Mouse (Mus musculus) forebrain, embryonic 16.5 days (tissue): ENCODE measurements at regions not wholly inside any gene's neighbourhood (a gene's known extent, or its start where the extent isn't known, plus 50 kb on each side); places are given as distances from the start of the nearest gene placed in this dataset.

Experiments
- ATAC-seq: fragments of 200-750 bp; cut with Nextera tagmentation; 2 replicates; pipeline ENCODE4 v1.8.0; 2017; ENCODE audit warnings: mild to moderate bottlenecking, moderate library complexity
- H3K27ac ChIP-seq: fragments of 300-500 bp; sonication (generic); 2 replicates; pipeline ENCODE4 v1.5.1; 2014; ENCODE audit warnings: low read length, control low read depth
- H3K27me3 ChIP-seq: fragments of 300-500 bp; sonication (generic); replicated peaks from 2 replicates; pipeline ENCODE4 v1.6.1; 2014; ENCODE audit warnings: low read length; ENCODE audit not compliant: control insufficient read depth, insufficient read depth
- H3K36me3 ChIP-seq: fragments of 300-500 bp; sonication (generic); 2 replicates; pipeline ENCODE4 v1.6.1; 2014; ENCODE audit not compliant: control insufficient read depth, insufficient read depth
- H3K4me1 ChIP-seq: fragments of 300-500 bp; sonication (generic); replicated peaks from 2 replicates; pipeline ENCODE4 v1.6.1; 2014; ENCODE audit warnings: low read length; ENCODE audit not compliant: control insufficient read depth, insufficient read depth
- H3K4me2 ChIP-seq: fragments of 300-500 bp; sonication (generic); 2 replicates; pipeline ENCODE4 v1.6.1; 2014; ENCODE audit warnings: mild to moderate bottlenecking, low read length, control low read depth
- H3K4me3 ChIP-seq: fragments of 300-500 bp; sonication (generic); replicated peaks from 2 replicates; pipeline ENCODE4 v1.5.1; 2014; ENCODE audit warnings: mild to moderate bottlenecking, low read length, control low read depth
- H3K9ac ChIP-seq: fragments of 300-500 bp; sonication (generic); replicated peaks from 2 replicates; pipeline ENCODE4 v1.6.1; 2014; ENCODE audit warnings: low read depth, low read length, control low read depth
- H3K9me3 ChIP-seq: fragments of 300-500 bp; sonication (generic); 2 replicates; pipeline ENCODE4 v1.6.1; 2016; ENCODE audit warnings: low read length; ENCODE audit not compliant: control insufficient read depth
- WGBS: fragments of 180-500 bp; shearing (Covaris S2); extraction: QIAGEN DNeasy Blood & Tissue Kit; methylation state at CpG from one replicate; pipeline ENCODE4 v1.1.7; 2014; 5-methylcytosine and 5-hydroxymethylcytosine counted together

DNA sequence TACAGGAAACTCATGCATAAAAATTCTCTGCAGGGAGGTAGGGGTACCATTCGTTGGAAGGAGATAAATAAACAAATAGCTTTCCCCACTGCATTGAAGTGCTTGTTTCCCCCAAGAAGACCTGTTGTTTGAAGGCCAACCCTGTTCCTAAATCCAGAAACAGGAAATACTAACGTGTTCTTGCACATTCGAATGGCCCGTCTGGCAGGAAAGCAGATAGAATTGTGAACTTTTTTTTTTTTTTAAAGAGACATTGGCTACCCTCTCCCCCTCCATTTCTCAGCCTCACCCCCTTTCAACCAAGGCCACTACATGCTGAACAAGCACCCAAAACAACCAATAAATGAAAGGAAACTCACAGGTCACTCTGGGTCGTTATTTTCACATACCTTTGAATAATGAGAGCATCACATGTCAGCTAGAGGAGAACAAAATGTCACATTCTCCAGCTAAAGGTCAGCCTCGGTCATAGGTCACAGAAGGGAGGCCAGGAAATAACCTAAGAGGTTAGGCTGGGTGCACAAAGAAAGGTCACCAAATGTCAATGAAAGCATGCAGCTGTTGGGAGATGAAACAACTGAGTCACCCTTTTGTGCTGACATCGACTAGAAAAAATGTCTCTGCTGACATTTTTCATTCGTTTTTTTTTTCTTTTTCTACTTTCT, 250.8 kb upstream of the Usp25 start:
- Histone ChIP-seq H3K4me2 (no peak overlapping the region), H3K36me3 (no peaks in the 10 kb centered on the region), H3K9me3 (no peaks in the 10 kb centered on the region), H3K27me3 (no peaks in the 10 kb centered on the region), H3K4me1 (no peaks in the 10 kb centered on the region), H3K27ac (no peak overlapping the region), H3K4me3 (no peak overlapping the region), H3K9ac (no peak overlapping the region)
- ATAC-seq: no peak
- WGBS: 13% methylated on average over 8 of the region's 8 CpGs

DNA sequence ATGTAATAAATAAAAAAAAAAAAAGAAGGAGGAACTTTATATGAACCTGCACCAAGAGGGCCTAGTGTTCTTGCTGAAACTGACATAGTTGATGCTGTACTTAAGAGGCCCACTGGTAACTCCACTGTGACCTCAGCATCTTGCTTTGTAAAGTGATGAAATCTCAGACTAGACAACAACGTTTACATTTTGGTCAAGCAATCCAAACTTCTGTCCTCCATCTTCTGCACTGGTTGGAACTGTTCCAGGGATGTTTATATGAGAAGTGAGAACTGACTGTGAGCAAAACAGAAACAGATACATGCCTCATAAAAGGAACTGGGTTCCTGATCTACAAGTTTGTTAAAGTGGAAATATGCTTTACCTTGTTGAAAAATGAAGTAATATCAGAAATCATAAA, 251.7 kb upstream of the Usp25 start:
- Histone ChIP-seq H3K27me3 (no peaks in the 10 kb centered on the region), H3K4me3 (no peak overlapping the region), H3K9me3 (no peaks in the 10 kb centered on the region), H3K4me2 (no peak overlapping the region), H3K27ac (no peak overlapping the region), H3K4me1 (no peaks in the 10 kb centered on the region), H3K9ac (no peak overlapping the region), H3K36me3 (no peaks in the 10 kb centered on the region)
- ATAC-seq: no peak
- 61% methylated on average over 1 of the region's 1 CpGs for WGBS

DNA sequence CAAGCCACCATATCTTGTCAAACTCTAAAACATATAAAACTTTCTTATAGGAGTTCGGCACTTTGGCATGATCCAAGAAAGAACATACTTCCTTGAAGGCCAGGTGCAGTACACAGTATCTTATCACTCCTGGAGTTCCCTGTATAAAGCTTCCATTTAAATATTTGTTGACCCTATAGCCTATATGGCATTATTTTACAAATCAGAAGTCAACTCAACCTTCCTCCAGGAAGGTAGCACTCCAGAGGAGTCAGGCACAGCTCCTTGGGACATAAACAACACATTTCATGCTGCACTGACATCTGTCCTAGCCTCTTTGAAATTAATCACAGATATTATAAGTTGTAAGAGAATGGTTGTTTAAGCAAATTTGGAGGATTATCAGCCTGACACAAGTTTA, 252.5 kb upstream of the Usp25 start:
- H3K4me2 ChIP-seq: no peak overlapping the region
- H3K4me1 ChIP-seq: no peaks in the 10 kb centered on the region
- no peak overlapping the region for H3K27ac ChIP-seq
- no peak overlapping the region for H3K4me3 ChIP-seq
- no peaks in the 10 kb centered on the region for H3K36me3 ChIP-seq
- no peak overlapping the region for H3K9ac ChIP-seq
- no peaks in the 10 kb centered on the region for H3K27me3 ChIP-seq
- no peak for ATAC-seq
- WGBS: 94% methylated on average over 1 of the region's 1 CpGs
- H3K9me3 ChIP-seq: no peaks in the 10 kb centered on the region

GRCm38 (mm10) chr16:76754871-76755270, 258.6 kb upstream of the Usp25 start:
- Histone ChIP-seq H3K27ac (no peak overlapping the region), H3K4me1 (no peaks in the 10 kb centered on the region), H3K36me3 (no peaks in the 10 kb centered on the region), H3K4me2 (no peak overlapping the region), H3K9ac (no peak overlapping the region), H3K4me3 (no peak overlapping the region), H3K27me3 (no peaks in the 10 kb centered on the region), H3K9me3 (no peaks in the 10 kb centered on the region)
- no peak for ATAC-seq
- WGBS: 83% methylated on average over 3 of the region's 3 CpGs

GRCm38 (mm10) chr16:76746385-76746784, 267.1 kb upstream of the Usp25 start:
- no peaks in the 10 kb centered on the region for H3K27me3 ChIP-seq
- H3K9me3 ChIP-seq: no peaks in the 10 kb centered on the region
- H3K4me1 ChIP-seq: no peaks in the 10 kb centered on the region
- WGBS: 97% methylated on average over 3 of the region's 3 CpGs
- H3K36me3 ChIP-seq: no peaks in the 10 kb centered on the region
- ATAC-seq: no peak
- H3K4me2 ChIP-seq: no peak overlapping the region
- H3K27ac ChIP-seq: no peak overlapping the region
- no peak overlapping the region for H3K4me3 ChIP-seq
- no peak overlapping the region for H3K9ac ChIP-seq

GRCm38 (mm10) chr16:76741141-76741540, 272.4 kb upstream of the Usp25 start:
- Histone ChIP-seq H3K9ac (no peak overlapping the region), H3K4me3 (no peak overlapping the region), H3K27ac (no peak overlapping the region), H3K36me3 (no peaks in the 10 kb centered on the region), H3K9me3 (no peaks in the 10 kb centered on the region), H3K4me1 (no peaks in the 10 kb centered on the region), H3K4me2 (no peak overlapping the region), H3K27me3 (no peaks in the 10 kb centered on the region)
- no peak for ATAC-seq
- WGBS: 17% methylated on average over 3 of the region's 3 CpGs

GRCm38 (mm10) chr16:76725991-76726390, 287.5 kb upstream of the Usp25 start:
- Histone ChIP-seq H3K27me3 (no peaks in the 10 kb centered on the region), H3K4me2 (no peak overlapping the region), H3K9ac (no peak overlapping the region), H3K9me3 (no peaks in the 10 kb centered on the region), H3K36me3 (no peaks in the 10 kb centered on the region), H3K27ac (no peak overlapping the region), H3K4me3 (no peak overlapping the region), H3K4me1 (no peaks in the 10 kb centered on the region)
- 73% methylated on average over 4 of the region's 4 CpGs for WGBS
- ATAC-seq: no peak

DNA sequence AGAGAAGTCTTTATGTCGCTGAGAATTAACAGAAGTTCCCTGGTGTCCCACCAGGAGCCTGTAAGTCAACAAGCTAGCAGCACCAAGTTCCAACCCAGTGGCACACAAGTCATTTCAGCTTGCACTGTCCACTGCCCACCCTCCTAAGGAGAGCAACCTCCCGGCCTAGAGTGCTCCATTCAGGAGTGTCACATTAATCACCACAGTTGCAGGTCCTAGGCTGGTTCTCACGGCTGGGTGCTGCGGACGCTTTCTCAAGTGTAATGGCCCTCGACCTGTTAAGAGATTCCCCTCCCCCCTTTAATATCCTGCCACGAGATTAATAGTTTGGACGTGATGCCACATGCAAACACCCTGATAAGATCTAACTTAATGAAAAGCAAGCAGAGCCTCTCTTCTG, 288.2 kb upstream of the Usp25 start:
- no peak overlapping the region for H3K4me3 ChIP-seq
- H3K4me1 ChIP-seq: no peaks in the 10 kb centered on the region
- no peaks in the 10 kb centered on the region for H3K9me3 ChIP-seq
- H3K27ac ChIP-seq: no peak overlapping the region
- H3K9ac ChIP-seq: no peak overlapping the region
- H3K36me3 ChIP-seq: no peaks in the 10 kb centered on the region
- ATAC-seq: no peak
- no peaks in the 10 kb centered on the region for H3K27me3 ChIP-seq
- H3K4me2 ChIP-seq: no peak overlapping the region
- 70% methylated on average over 8 of the region's 8 CpGs for WGBS

DNA sequence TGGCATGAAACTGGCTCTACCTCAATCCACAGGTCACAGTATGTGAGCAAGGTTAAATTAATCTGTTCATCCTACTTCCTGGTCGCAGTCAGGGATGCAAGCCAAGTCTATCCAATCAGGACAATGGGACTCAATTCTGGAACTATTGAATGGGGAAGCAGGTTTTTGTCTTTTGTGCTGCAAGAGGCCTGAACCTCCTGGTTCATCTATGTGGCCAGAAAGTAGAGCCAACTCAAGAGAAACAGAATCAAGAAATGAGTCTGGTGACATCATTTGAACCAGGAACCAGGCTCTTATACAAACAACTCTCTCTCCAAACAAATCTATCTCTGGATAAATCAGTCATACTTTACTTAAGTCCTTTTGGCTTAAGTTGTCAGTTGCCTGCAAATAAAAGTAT, 294.7 kb upstream of the Usp25 start:
- H3K4me1 ChIP-seq: no peaks in the 10 kb centered on the region
- no peak overlapping the region for H3K27ac ChIP-seq
- no peak for ATAC-seq

DNA sequence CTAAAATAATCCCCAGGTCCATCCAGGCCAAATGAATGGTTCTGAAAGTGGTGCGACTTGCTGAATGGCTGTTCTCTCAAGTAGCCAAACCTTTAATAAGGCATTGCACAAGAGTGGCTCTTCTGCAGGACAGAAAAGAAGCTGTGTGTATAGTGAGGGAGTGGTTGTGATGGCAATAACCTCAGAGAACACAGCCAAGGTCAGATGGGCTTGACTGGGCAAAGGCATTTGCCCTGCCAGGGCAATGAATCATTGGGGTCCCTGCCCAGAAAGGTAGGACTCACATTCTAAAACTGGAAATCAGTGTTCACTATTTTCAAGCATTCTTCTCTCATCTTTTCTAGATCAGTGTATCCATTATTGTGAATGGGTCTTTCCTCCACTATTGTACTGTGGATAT, 295.4 kb upstream of the Usp25 start:
- Histone ChIP-seq H3K27ac (no peak overlapping the region), H3K4me2 (no peak overlapping the region), H3K4me3 (no peak overlapping the region), H3K9me3 (no peaks in the 10 kb centered on the region), H3K9ac (no peak overlapping the region), H3K27me3 (no peaks in the 10 kb centered on the region), H3K36me3 (no peaks in the 10 kb centered on the region), H3K4me1 (no peaks in the 10 kb centered on the region)
- 94% methylated on average over 1 of the region's 1 CpGs for WGBS
- no peak for ATAC-seq

More for the DNA sequence above, 294.7 kb upstream of the Usp25 start:
- no peak overlapping the region for H3K4me2 ChIP-seq
- H3K9ac ChIP-seq: no peak overlapping the region
- H3K9me3 ChIP-seq: no peaks in the 10 kb centered on the region
- H3K27me3 ChIP-seq: no peaks in the 10 kb centered on the region
- H3K4me3 ChIP-seq: no peak overlapping the region
- 87% methylated on average over 1 of the region's 1 CpGs for WGBS
- H3K36me3 ChIP-seq: no peaks in the 10 kb centered on the region
